Mouse (Mus musculus): ENCODE data around the gene Panx2.
A peak's percentile ranks its signal among the peaks of the same experiment; 100 is the strongest.

DNA sequence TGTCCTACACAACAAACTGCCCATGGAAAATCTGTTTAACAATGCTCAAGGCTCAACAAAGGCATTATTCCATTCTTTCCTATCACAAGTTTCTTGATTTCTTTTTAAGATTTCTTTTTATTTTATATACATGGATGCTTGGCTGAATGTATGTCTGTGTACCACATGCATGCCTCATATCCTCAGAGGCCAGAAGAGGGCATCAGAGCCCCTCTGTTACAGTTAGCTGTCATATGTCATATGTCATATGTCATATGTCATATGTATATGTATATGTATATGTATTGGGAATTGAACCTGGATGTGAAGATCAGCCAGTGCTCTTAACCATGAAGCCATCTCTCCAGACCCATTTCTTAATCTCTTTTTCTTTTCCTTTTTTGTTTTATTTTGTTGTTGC is 58.5 kb downstream of the Panx2 start:
- TF ChIP-seq POLR2A (IDR thresholded peaks at IDR 0.05; ENCODE audit: insufficient read depth, low read depth, low read length) (no peak), CTCF (IDR thresholded peaks at IDR 0.05) (peak; percentile 71), EP300 (IDR thresholded peaks at IDR 0.05; ENCODE audit: insufficient read depth, low read depth, low read length) (no peak)

All from heart, adult 2 months (tissue).